Mouse (Mus musculus) hindbrain, embryonic 10.5 days (tissue): ENCODE measurements around the gene Snapc2. TPM values are rescaled to one million over a fixed set of nuclear protein-coding genes. Genes with fewer than 3 reads are reported as not detected.
"Not testable (repeated sequence)": the region's sequence is repeated elsewhere in the genome, so short reads cannot be mapped to it uniquely, and the experiment has no call there.

Experiments used
- DNase-seq: peaks from one replicate; pipeline ENCODE4 v3.0.0-alpha.2; 2017; ENCODE audit warnings: low spot score
- H3K27ac ChIP-seq: fragments of 300-500 bp; sonication (generic); 2 replicates; pipeline ENCODE4 v1.5.1; 2016; ENCODE audit warnings: mild to moderate bottlenecking, moderate library complexity
- H3K27me3 ChIP-seq: fragments of 300-500 bp; sonication (generic); 2 replicates; pipeline ENCODE4 v1.6.1; 2016; ENCODE audit warnings: mild to moderate bottlenecking; ENCODE audit not compliant: poor library complexity, insufficient read depth, severe bottlenecking
- H3K36me3 ChIP-seq: fragments of 300-500 bp; sonication (generic); 2 replicates; pipeline ENCODE4 v1.6.1; 2016; ENCODE audit warnings: mild to moderate bottlenecking, moderate library complexity
- H3K4me1 ChIP-seq: fragments of 300-500 bp; sonication (generic); replicated peaks from 2 replicates; pipeline ENCODE4 v1.6.1; 2016; ENCODE audit warnings: mild to moderate bottlenecking
- H3K4me3 ChIP-seq: fragments of 300-500 bp; sonication (generic); 2 replicates; pipeline ENCODE4 v1.5.1; 2016; ENCODE audit warnings: mild to moderate bottlenecking, moderate library complexity
- H3K9me3 ChIP-seq: fragments of 300-500 bp; sonication (generic); 2 replicates; pipeline ENCODE4 v1.6.1; 2016; ENCODE audit warnings: mild to moderate bottlenecking, moderate library complexity
- WGBS: fragments of 180-500 bp; shearing (Covaris S2); methylation state at CpG from one replicate; pipeline ENCODE4 v1.1.7; 2016; 5-methylcytosine and 5-hydroxymethylcytosine counted together
- polyA plus RNA-seq: library from polyadenylated mRNA; unstranded; fragments of >200 nt; fragmentation: Nextera tagmentation; extraction: Ambion mirVana; gene quantifications from 2 replicates; pipeline ENCODE4 v1.2.1, GENCODE M21; 2016

Gene Snapc2
- polyA plus RNA-seq, 1 experiment from 2014 or later, result 69.8 TPM

DNA sequence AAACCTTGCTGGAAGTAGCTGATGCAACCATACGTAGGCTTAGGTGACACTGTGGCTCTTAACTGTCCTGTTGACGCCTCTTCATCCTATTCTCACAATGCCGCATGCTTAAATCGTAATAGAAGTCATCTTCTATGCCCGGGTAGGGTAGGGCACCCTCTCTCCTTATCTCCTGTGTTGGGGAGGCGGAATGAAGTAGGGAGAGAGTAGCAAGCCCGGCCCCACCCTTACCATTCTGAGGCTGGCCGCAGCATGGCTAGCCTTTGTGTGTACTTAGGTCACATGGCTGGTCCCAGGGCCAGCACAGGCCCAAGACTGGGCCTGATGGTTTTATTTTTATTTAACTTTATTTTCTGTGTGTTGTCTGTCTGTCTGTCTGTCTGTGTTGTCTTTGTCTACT lies 5.6 kb upstream of the Snapc2 start:
- no peak overlapping the region for H3K27ac ChIP-seq
- DNase-seq, result no peak
- WGBS, result 92% methylated on average over 8 of the region's 8 CpGs
- H3K36me3 ChIP-seq, result peaks cover 78% of the 10 kb centered on the region
- H3K27me3 ChIP-seq, result peaks cover 31% of the 10 kb centered on the region
- H3K9me3 ChIP-seq, result no peaks in the 10 kb centered on the region
- H3K4me1 ChIP-seq, result peaks cover 29% of the 10 kb centered on the region
- H3K4me3 ChIP-seq, result no peak overlapping the region

GRCm38 (mm10) chr8:4247951-4248540 lies 4.8 kb upstream of the Snapc2 start, which contains the start of gene Tgfbr3l:
TSS of gene Tgfbr3l (plus strand) at chr8:4248214.
- Histone ChIP-seq H3K27me3 (peaks cover 31% of the 10 kb centered on the region), H3K9me3 (no peaks in the 10 kb centered on the region), H3K4me1 (peaks cover 34% of the 10 kb centered on the region), H3K36me3 (peaks cover 70% of the 10 kb centered on the region), H3K27ac (no peak within 1 kb of the TSS), H3K4me3 (no peak within 1 kb of the TSS)
- no peak for DNase-seq
- 80% methylated on average over 15 of the region's 15 CpGs for WGBS

DNA sequence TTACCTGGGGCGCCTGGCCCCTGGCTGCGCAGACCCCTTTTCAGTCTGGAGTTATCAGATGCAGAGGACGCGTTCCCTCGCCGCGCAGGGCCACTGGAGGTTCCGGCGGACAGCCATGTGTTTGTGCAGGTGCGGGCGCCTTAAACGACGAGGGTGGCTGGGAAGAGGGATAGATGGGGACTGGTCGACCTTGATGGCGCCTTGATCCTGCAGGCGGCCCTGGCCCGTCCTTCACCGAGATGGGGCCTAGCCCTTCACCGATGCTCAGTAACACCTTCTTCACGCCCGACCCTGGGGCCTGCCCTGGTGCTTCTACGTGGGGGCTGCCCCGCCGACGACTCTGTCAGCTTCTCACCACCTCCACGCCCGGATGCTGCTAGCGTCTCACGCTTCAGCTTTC lies 3.7 kb upstream of the Snapc2 start:
- H3K27ac ChIP-seq, result 0 out of 2 replicates have a peak overlapping the region, but pooled peaks have one; percentile 50

GRCm38 (mm10) chr8:4250306-4250970 lies 2.4 kb upstream of the Snapc2 start:
- Histone ChIP-seq H3K4me1 (peaks cover 45% of the 10 kb centered on the region), H3K27ac (0 out of 2 replicates have a peak overlapping the region, but pooled peaks have one; percentile 5), H3K27me3 (peaks cover 31% of the 10 kb centered on the region), H3K9me3 (no peaks in the 10 kb centered on the region), H3K36me3 (peaks cover 59% of the 10 kb centered on the region), H3K4me3 (peak overlapping the region; percentile 9; the same call in 1 of the 2 replicates)
- WGBS, result 30% methylated on average over 26 of the region's 26 CpGs
- DNase-seq, result peak; percentile 81

More for the DNA sequence above, 3.7 kb upstream of the Snapc2 start:
- Histone ChIP-seq H3K4me1 (peaks cover 43% of the 10 kb centered on the region), H3K27me3 (peaks cover 31% of the 10 kb centered on the region), H3K36me3 (peaks cover 59% of the 10 kb centered on the region), H3K9me3 (no peaks in the 10 kb centered on the region), H3K4me3 (peak overlapping the region; percentile 6; the same call in 1 of the 2 replicates)
- 13% methylated on average over 29 of the region's 29 CpGs for WGBS
- peak; percentile 52 for DNase-seq

DNA sequence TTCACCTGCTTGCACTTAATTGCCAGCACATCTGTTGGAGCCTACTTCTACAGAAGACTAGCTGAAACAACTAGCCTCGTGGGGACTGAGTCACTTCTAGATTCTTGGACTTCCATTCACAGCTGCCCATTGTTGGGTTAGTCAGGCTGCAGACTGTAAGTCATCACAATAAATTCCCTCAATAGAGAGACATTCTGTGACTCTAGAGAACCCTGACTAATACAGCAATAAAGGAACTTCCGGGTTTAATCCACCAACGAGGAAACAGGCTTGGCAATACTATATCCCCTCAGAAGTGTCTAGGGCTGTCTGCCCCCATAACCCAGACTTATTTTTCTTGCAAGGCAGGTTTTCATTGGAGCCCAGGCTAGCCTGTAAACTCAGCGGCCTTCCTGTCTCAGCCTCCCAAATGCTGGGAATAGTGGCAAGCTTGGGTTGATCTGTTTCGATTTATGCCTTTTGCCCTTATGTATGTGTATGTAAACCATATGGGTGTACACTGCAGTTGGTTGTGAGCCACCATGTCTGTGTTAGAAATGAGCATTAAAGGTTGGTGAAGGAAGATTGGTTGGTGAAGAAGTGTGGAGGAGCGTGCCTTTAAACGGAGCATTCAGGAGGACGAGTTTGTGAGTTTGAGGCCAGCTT lies 642 bp upstream of the Snapc2 start:
- Histone ChIP-seq H3K36me3 (peaks cover 59% of the 10 kb centered on the region), H3K4me3 (peak overlapping the region; percentile 92), H3K27ac (peak overlapping the region; percentile 95), H3K9me3 (no peaks in the 10 kb centered on the region), H3K27me3 (peaks cover 31% of the 10 kb centered on the region), H3K4me1 (peaks cover 53% of the 10 kb centered on the region)
- WGBS, result 51% methylated on average over 8 of the region's 8 CpGs
- DNase-seq, result no peak

GRCm38 (mm10) chr8:4254001-4254400 lies 1.1 kb downstream of the Snapc2 start:
- 0 out of 2 replicates have a peak overlapping the region, but pooled peaks have one; percentile 12 for H3K27ac ChIP-seq
- peak overlapping the region; percentile 92 for H3K4me3 ChIP-seq
- peaks cover 15% of the 10 kb centered on the region for H3K27me3 ChIP-seq
- DNase-seq, result no peak
- 0 out of 2 replicates have a peak, but pooled peaks cover 3% of the 10 kb centered on the region for H3K9me3 ChIP-seq
- 70% methylated on average over 6 of the region's 6 CpGs for WGBS
- H3K4me1 ChIP-seq, result peaks cover 51% of the 10 kb centered on the region
- peaks cover 49% of the 10 kb centered on the region for H3K36me3 ChIP-seq

DNA sequence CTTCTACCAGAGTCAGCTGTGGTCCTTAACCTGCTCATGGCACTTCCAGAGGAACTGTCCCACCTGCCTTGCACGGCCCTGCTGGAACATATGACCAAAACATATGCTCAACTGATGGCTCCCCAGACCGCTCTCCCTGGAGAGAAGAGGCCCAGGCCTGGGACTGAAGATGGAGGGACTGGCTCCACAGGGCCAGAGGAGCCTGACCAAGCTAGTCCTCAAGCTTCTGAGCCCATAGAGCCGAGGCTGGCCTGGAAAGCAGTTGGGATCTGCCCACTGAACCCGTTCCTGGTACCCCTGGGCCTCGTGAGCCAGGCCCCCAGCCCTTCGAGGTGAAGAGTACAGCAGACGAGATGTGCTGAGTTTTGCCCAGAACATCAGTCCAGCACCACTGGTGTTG lies 2.6 kb downstream of the Snapc2 start:
- H3K27me3 ChIP-seq, H3K27ac ChIP-seq, H3K4me3 ChIP-seq, H3K9me3 ChIP-seq, DNase-seq: not testable (repeated sequence)
- H3K4me1 ChIP-seq, result peaks cover 49% of the 10 kb centered on the region
- WGBS, result 84% methylated on average over 7 of the region's 7 CpGs
- peaks cover 47% of the 10 kb centered on the region for H3K36me3 ChIP-seq

DNA sequence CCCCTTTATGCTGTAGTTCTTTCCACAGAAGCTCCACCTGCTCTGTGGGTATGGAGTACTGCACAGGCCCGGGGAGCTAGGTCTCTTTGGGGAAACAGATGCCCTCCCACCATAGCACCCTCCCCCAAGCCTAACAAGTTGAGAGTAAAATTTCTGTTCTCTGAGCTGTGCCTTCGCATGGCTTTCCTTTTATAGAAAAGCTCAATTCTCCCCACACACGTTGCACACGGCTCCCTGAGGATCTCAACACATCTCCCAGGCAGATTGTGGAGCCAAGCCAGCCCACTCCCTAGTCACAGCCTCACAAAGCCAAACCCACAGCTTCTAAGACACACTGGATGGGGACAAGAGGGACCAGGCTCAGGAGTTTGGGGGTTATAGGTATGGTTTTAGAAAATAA lies 4.0 kb downstream of the Snapc2 start:
- peak overlapping the region; percentile 98; the same call in 1 of the 2 replicates for H3K27ac ChIP-seq
- WGBS, result 72% methylated on average over 4 of the region's 4 CpGs
- H3K9me3 ChIP-seq, result 0 out of 2 replicates have a peak, but pooled peaks cover 3% of the 10 kb centered on the region
- peak overlapping the region; percentile 93; the same call in 1 of the 2 replicates for H3K4me3 ChIP-seq
- no peaks in the 10 kb centered on the region for H3K27me3 ChIP-seq
- peaks cover 46% of the 10 kb centered on the region for H3K4me1 ChIP-seq
- H3K36me3 ChIP-seq, result peaks cover 61% of the 10 kb centered on the region
- DNase-seq, result no peak

GRCm38 (mm10) chr8:4257350-4257749 lies 4.5 kb downstream of the Snapc2 start:
- 0 out of 2 replicates have a peak, but pooled peaks cover 3% of the 10 kb centered on the region for H3K9me3 ChIP-seq
- DNase-seq, result no peak
- peaks cover 66% of the 10 kb centered on the region for H3K36me3 ChIP-seq
- WGBS, result 80% methylated on average over 4 of the region's 4 CpGs
- peaks cover 45% of the 10 kb centered on the region for H3K4me1 ChIP-seq
- H3K27ac ChIP-seq, result peak overlapping the region; percentile 98
- H3K4me3 ChIP-seq, result peak overlapping the region; percentile 93
- H3K27me3 ChIP-seq, result no peaks in the 10 kb centered on the region

DNA sequence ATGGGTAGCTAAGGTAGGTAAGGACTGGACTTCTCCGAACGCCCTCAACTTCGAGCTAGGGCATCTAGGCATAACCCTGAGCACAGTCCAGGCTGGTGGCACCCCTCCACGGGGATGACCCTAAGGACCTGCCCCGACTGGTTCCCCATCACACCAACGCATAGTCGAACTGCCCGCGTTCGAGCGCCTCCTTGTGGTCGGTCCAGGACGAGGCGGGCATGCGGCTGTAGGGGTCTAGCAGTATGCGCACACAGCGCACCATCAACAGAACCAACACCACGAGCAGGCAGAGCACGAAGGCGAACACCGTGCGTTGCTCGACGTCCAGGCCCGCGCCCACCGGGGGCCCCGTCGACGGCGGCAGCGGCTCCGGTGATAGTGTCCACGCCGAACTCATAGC lies 5.4 kb downstream of the Snapc2 start:
- peak; percentile 91 for DNase-seq
- Histone ChIP-seq H3K27ac (peak overlapping the region; percentile 98), H3K4me1 (peaks cover 41% of the 10 kb centered on the region), H3K4me3 (peak overlapping the region; percentile 93), H3K9me3 (0 out of 2 replicates have a peak, but pooled peaks cover 3% of the 10 kb centered on the region), H3K36me3 (peaks cover 75% of the 10 kb centered on the region), H3K27me3 (no peaks in the 10 kb centered on the region)
- 2% methylated on average over 35 of the region's 35 CpGs for WGBS

DNA sequence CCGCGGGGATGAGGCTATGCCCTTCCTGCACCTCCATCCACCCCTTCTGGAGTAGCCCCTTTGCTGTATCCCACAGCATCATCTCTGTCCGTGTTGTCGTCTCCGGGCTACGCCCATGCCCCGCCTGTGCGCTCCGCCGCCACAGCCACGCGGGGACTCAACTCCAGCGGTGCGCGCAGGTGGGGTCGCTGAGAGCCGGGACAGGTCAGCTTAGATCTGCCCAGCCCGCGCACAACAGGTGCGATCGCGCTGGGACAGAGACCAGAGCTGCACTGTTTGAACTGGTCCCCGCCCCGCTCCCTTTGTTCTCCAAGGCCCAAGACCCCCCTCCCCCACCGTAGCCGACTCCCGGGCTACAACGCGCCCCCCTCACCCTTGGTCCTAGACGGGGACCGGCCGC lies 5.8 kb downstream of the Snapc2 start:
- H3K27ac ChIP-seq, result peak overlapping the region; percentile 98
- WGBS, result 0% methylated on average over 32 of the region's 32 CpGs
- DNase-seq, result no peak
- H3K36me3 ChIP-seq, result peaks cover 79% of the 10 kb centered on the region
- H3K4me3 ChIP-seq, result peak overlapping the region; percentile 93
- H3K9me3 ChIP-seq, result 0 out of 2 replicates have a peak, but pooled peaks cover 3% of the 10 kb centered on the region
- no peaks in the 10 kb centered on the region for H3K27me3 ChIP-seq
- H3K4me1 ChIP-seq, result peaks cover 37% of the 10 kb centered on the region

DNA sequence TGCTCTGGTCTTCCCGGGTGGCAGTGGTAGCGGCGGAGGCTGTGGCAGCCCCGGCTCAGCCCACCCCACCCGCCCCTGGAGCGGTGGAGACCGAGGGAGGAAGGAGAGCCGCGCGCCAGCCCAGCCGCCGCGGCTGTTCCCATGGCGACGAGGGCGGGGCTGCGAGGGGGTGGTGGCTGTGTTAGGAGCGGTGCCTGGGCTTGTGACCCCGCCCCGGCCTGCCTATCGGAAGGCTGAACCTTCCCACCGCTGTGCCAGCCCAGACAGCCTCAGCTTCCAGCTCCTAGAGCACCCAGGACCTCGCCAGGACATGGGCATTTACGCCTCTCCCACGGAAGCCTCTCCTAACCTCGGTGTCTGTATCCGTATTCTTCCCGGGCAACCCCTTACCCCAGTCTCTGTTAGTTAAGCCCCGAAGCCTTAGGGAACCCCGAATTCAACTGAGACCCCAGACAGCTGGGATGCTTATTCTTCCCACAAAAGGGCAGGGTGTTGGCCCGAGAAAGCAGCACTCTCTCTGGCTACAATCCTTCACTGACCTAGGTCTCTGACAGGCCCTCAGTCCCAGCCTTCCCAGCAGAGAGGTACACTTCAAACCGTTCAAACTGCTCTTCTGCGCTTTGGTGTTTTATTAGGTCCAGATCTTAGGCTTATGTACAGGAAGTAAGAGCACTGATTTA lies 6.4 kb downstream of the Snapc2 start, which contains the start of gene Ctxn1:
TSS of gene Ctxn1 (minus strand) at position 150 of the 680 bp plus-strand sequence.
- DNase-seq, result peak; percentile 97
- Histone ChIP-seq H3K27ac (peak within 1 kb of the TSS; percentile 98), H3K4me3 (peak within 1 kb of the TSS; percentile 93), H3K4me1 (peaks cover 31% of the 10 kb centered on the region), H3K36me3 (peaks cover 84% of the 10 kb centered on the region), H3K9me3 (0 out of 2 replicates have a peak, but pooled peaks cover 3% of the 10 kb centered on the region), H3K27me3 (no peaks in the 10 kb centered on the region)
- 6% methylated on average over 31 of the region's 33 CpGs for WGBS
